Mouse (Mus musculus): ENCODE results near the gene Tspan4. TPM values are rescaled to one million over a fixed set of nuclear protein-coding genes. Genes with fewer than 3 reads are reported as not detected.

The Tspan4 gene
- total RNA-seq, 2 experiments from 2014 or later: 13.1 to 13.7 TPM

DNA sequence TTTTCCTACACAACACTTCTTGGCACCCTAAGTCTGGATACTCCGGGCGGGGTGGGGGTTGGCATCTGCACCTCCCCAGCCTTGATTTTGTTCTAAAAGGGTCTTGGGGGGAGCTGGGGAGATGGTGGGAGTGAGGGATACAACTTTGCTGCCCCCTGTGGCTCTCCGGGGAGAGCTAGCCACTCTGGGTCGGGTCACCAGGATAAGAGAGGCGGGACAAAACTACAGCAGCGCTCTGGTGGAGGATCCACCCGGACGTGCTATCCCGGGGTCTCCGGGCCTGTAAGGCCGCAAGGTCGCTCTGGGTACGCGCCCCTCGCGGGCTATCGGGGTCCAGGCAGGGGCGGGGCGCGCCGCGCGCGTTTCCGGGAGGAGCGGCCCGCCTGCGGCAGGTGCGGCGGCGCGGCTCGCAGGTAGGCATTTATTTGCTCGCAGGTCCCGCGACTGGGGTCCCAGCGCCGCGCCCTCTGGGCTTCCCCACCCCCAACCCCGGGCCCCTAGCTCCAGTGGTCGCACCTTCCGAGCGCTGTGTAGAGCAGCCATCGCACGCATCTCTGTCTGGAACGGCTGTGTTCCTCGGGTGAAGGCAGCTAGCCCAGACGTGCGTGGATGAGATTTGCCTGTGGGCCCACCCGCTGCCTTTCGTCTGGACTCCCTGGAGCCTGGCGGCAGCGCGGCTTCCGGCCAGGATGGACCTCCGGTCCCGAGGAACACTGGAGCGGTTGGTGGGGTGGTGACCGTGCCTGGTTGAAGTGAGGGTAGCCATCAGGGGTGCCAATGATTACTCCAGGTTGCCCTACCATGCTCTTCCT, 13.3 kb upstream of the Tspan4 start:
- no peak for DNase-seq

DNA sequence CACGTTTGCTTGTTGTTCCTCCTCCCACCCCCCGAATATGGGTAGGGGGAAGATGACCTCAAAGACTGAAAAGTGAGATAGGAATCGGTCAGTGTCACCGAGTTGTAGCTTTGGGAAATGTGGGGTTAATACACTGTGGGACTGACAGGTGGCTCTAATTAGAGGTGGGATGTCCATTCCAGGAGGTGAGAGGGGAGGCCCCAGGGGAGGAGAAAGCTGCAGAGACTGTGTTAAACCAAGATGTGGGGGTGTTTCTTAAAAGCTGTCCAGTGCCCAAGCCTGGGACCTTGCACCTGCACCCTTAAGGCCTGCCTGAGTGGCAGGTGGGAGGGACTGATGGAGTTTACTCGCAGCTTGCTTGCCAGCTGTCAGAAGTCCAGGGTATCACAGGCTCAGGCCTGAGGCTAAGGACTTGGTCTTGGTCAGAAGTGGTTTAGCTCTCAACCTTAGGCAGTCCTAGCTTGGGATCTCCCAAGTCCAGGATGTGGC, 12.7 kb upstream of the Tspan4 start:
- no peak for DNase-seq

DNA sequence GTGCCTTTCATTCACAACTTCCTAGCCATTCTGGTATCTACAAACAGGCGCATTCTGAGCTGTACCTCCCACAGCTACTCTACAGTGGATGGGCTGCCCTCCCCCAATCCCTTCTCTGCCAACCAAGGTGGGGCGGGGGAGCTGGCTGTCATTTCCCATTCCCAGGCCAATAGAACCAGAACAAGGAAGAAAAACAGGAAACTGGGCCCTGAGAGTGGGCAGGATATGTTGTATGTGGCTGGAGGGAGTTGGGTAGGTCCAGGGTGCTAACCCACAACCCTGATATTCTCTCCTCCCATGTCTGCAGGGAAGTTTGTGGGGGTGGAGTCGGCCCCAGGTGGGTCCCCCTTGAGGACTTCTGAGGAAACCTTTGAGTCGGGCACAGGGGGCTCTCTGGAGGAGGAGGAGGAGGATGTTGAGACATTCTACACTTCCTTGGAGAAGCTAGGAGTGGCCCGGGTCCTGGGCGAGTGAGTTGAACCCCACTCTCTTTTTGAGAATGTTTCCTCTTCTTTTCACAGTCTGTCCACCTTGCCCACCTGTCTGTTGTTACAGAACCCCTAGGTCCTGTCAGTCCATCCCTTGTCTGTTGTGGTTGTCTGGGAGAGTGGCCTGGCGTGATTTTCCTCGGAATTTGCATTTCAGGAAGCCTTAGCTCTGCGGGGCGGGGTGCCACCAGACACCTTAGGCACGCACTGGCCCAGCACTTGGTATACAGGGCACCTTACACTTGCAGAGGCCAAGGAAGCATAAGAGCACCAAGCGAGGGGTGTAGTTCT, 11.0 kb upstream of the Tspan4 start:
- no peak for DNase-seq

DNA sequence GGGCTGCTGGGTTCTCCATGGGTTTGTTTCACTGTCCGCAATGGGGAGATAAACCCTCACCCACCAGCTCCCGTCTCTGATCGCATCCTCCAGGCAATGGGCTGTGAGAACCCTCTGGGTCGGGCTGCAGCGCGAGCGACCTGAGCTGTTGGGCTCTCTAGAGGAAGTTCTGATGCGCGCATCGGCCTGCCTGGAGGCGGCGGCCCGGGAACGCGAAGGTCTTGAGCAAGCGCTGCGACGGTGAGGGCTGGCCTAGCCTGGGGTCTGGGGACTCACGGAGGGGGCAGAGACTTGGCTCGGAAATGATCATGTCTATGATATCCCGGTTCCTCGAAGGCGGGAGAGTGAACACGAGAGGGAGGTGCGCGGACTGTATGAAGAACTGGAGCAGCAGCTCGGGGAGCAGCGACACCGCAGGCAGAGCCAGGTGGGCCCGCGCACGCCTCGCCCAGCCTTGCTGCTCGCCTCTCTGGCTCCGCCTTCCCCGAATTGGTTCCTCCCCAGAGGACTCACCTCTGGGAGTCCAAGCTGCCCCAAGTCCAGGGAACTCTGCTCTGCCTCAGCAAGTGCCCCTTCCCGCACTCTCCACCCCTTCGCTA, 10.3 kb upstream of the Tspan4 start:
- DNase-seq: no peak

DNA sequence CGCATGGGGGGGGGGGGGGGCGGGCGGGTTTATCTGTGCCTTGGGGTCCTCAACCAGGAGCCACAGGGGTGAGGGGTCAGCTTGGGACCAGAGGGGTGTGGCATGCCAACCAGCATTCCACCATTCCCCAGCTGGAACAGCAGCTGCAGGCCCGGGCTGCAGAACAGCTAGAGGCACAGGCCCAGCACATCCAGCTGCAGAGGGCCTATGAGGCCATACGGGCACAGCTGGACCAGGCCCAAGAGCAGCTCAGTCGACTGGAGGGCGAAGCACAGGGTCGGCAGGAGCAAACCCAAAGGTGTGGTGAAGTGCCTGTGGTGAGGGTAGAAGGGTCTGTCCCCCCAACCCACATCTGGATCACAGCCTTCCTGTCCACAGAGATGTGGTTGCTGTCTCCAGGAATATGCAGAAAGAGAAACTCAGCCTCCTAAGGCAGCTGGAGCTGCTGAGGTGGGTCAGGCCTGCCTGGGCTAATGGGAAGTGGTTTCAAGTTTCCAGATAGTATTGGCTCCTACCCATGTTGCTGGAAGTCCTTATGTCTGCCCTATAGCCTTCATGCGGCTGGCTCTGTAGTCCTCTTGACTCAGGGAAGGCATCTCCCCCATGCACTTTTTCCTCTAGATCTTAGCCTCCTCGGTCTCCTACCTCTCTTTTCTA, 9.5 kb upstream of the Tspan4 start:
- no peak for DNase-seq

DNA sequence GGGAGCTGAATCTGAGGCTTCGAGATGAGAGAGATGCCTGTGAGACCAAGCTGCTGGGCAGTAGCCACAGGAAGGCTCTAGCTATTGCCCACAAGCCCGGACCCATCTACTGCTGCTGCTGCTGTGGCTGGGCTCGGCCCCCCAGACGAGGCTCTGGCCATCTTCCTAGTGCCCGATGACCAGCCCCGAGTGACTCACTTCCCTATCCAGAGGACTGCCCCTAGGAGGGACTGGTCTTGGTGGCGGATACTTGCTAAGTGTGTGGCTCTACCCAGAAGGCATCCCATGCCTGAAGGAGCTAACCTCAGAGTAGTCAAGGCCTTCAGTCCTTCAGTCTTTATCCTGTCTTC, 9.0 kb upstream of the Tspan4 start:
- no peak for DNase-seq

DNA sequence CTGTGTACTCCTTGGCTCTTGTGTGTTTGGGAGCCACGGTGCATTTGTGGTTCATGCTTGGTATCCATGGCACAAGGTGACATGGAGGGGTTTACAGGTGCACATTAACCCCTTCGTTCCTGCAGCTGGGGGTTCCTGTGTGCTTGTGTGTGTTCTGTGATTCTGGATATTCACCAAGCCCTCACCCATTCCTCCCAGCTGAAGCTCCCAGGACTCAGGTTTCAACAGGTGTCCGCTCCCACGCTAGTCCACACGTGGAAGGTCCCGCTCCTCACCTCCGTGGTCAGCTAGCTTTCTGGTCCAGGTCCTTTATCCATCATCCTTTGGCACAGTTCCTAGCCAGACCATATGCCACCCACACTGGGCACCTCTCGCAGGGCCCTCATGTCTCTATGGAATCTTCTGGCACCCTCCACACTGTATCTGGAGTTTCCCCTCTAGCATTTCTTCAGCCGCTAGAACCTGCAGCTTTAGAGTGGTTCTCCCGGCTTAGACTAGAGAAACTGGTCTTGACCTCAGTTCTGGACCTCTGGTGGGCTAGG, 8.4 kb upstream of the Tspan4 start:
- DNase-seq: no peak

DNA sequence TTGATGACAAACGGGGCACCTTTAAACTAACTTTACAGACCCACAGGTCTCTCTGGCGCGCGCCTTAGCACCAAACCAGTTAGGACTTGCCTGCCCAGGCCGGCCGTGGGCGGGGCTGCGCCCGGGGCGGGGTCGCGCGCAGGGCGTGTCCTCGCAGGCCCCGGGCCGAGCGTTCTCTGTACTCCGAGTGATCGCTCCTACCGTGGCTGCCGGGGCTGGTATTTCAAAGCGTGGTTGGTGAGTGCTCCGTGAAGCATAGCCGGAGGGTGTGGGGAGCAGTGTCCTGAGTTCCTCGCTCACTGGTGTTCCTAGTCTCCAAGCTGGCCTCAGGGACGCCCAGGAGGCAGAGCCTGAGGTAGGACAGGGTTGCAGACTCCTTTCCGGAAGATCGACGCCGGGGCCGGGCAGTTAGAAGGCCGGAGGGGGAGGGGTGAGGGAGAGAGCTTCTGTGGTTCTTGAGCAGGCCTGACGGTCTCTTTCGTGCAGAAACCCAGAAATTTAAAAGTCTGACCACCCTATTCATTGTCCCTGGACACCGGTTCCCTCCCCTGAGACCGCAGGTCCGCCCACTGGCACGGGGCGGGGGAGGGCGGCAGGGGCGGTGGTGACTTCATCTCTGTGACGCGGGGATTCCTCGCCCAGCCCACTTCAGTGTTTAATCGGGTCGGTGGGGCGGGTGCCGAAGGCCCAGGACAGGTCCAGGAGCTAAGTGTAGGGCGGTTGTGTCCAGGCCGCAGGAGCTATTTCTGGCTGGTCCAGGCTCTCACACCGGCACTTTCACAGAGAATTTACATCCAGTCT, 7.6 kb upstream of the Tspan4 start, which contains the start of gene Cd151:
Cd151 (plus strand) TSS at position 163 of the 801 bp plus-strand sequence.
- DNase-seq: peak; percentile 61 to 62

DNA sequence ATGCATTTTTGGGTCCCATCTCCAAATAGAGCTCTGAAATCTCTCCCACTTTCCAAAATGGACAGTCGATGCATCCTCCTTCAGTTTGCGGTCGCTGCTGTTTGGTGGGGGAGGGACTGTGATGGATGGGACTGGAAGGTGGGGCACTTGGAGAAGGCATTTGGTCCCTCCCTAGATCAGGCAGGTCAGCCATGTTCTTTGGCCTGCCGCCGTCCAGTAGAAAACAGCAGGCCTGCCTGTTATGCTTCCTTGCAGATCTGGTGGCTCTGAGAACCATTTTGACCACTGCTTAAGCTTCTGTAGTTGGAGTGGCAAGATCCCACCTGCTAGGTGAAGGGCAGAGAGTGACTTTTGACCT, 6.9 kb upstream of the Tspan4 start:
- DNase-seq: no peak

DNA sequence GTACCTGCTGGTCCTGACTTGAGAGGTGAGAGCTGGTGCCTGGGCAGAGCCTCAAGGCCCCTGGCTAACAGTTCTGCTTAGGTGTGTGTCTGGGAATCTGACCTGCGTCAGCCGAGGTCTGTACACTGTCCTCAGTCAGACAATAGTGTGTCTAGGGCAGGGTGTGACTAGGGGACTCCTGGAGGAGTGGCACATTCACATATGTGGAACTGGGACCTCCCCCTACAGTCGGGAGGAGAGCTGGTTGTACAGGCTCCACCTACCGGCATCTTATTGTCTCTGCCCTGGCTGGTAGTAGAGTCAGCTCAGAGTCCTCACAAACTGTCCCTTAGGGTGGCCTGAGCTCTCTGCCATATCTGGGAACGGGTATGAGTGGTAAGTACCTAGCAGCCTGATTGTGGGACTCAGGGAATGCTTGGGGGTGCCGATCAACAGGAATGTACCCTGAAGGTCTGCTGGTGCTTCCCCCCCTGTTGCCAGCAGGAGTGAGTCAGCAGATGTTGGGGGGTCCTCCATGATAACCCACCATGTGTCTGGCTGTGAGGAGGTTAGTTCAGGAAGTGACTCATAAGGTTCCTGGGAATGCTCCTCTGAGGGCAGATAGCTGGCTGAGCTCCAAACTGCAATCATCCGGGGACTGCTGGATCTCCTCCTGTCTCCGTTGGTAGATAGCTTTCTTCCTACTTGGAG, 6.4 kb upstream of the Tspan4 start:
- DNase-seq: peak in 1 of 2 experiments; percentile 57

DNA sequence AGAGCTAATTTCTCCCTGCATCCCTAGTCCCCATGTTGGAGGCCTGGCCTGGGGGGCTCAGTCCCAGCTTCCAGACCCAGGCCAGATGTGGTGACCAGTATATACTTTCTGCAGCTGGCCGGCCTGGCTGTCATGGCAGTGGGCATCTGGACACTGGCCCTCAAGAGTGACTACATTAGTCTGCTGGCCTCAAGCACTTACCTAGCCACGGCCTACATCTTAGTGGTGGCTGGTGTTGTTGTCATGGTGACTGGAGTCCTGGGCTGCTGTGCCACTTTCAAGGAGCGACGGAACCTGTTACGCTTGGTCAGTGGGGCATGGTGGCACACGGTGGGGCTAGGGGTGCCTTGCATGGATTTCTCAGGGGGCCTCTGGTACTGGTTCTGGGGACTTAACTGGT, 5.7 kb upstream of the Tspan4 start:
- DNase-seq: no peak

DNA sequence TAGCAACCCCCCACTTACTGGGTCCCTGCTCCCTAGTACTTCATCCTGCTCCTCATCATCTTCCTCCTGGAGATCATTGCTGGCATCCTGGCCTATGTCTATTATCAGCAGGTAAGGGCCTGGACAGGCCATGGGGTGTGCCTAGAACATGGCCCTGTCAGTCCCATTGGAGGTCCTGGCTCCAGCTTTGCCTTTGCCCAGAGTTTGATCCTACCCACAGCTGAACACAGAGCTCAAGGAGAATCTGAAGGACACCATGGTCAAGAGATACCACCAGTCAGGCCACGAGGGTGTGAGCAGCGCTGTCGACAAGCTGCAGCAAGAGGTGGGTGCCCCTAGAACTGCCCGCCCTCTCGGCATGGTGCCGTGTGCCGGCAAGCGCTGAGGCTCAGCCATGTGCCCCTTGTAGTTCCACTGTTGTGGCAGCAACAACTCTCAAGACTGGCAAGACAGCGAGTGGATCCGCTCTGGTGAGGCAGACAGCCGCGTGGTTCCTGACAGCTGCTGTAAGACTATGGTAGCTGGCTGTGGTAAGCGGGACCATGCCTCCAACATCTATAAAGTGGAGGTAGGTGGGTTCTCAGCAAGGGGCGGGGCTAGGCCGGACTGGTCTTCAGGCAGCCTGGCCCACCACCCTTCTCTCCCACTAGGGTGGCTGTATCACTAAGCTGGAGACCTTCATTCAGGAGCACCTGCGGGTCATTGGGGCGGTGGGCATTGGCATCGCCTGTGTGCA, 5.0 kb upstream of the Tspan4 start:
- DNase-seq: no peak

DNA sequence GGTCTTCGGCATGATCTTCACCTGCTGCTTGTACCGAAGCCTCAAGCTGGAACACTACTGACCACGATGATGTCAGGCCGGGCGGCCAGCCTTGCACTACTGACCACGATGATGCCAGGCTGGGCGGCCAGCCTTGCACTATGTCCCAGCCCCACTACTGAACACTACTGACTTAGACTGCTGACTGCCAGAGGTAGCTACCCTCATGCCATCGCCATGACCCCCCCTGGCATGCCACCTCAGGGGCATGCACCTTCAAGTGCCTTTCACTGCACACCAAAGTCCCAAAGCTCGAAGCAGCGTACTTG, 4.4 kb upstream of the Tspan4 start:
- DNase-seq: no peak

DNA sequence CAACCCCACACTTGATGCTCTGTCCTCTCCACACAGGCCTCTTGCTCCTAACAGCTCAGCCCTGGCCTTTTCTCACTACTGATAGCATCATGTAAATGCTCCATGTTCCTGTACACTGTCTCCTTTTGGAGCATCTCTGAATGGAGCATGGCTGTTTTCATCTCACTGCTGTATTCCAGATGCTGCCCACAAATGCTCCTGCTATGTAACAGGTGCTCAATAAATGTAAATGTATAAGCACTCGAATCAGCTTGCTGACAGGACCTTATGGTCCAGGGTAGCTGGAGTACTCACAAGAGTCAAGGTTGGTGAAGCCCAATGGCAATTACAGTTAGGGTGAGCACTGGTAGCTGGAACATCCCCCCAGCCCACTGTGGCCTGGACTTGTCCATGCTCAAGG, 3.8 kb upstream of the Tspan4 start:
- DNase-seq: no peak

DNA sequence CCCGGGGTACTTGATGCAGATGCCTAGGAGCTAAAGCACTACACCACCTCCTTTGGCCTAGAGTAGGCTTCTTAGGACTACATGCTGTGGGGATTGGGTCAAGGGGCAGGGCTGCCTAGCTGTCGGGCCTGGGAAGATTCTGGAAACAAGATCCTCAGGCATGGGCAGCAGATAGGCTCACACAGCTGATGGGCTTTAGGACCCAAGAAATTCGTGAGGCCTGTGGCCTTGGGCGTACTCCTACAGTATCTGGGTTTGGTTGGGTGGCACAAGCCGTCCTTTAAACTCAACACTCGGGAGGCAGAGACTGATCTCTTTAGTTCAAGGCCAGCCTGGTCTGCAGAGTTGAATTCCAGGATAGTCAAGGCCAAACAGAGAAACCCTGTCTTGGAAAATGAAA, 2.8 kb upstream of the Tspan4 start:
- no peak for DNase-seq

DNA sequence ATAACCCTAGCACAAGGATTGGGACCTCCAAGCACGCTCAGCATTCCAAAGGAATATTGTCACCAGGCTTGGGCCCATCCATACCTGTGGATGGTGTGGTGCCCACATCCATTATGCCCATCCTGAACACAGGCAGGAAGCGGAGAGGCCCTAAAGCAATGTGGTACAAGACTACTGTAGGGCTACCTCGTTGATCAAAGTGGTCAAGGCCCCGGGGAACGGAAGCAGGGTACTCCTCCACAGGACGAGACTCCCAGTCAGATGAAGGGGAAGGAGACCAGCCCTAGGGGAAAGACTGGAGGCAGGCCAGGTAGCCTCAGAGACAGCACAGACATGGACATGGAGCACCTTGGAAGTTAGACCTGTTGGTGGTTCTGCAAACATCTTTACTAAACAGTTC, 2.3 kb upstream of the Tspan4 start:
- DNase-seq: no peak

DNA sequence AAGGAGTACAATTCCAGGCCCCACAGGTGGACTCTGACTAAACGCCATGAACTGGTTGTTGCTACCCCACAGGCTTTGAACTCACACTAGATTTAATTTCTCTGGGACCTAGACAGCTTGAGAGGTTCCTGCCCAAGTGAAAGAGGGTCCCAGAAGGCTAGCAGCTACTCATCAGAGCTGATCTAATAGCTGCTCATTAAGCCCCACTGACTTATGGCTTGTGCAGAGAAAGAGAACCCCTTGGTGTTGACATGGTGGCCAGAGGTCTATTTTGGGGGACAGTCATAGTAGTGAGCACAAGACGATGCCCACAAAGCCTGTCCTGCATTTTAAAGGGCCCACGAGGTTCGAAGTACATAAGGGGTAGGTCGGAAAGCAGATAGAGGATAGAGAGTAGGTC, 880 bp upstream of the Tspan4 start:
- DNase-seq: no peak

DNA sequence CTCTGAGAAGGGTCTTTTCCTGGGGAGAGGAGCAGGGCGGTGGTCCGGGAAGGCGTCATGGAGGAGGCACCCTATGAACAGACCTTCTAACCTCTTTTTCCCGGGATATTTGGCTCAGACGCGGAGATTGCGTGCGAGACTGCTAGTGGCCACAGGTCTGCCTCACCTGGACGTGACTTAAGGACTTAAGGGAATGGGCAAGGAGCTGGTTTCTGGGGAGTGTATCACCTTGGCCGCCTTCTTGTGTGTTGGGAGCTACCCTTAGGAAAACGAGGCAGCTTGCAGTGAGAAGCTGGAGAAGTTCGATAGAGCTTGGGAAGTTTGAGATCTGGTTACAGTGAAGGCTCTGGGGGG, 742 bp downstream of the Tspan4 start:
- no peak for DNase-seq

DNA sequence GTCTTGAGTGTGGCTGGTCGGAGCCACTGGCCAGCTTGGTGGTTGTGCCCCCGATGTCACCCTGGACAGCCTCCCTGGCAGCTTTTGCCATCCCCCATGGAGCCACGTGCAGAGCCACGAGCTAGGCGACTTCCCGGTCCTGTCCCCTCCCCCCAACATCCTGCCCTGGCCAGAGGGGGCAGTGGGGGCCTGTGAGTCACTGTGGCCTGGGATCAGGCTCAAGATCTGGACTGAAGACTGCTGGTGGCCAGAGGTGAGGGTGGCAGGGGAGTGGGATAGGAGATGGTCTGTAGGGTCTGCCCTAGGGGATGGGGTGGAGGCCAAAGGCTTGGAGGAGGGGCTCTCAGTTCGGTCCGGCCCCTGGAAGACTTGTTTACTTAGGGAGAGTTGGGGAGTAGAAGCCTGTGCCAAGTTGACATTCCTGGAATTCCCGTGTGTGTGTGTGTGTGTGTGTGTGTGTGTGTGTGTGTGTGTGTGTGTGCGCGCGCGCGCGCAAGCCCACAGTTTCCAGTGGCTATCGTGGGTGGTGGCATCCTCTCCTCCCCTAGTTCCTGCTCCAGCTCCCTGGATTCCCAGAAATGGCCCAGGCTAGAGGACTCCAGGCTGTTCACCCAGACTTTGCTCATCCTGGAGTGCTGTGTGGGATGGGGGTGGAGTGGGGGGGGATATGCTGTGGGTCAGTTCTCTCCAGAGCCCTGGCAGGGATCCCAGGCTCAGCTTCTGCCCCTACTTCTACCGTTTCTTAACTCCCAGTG, 1.4 kb downstream of the Tspan4 start:
- no peak for DNase-seq

DNA sequence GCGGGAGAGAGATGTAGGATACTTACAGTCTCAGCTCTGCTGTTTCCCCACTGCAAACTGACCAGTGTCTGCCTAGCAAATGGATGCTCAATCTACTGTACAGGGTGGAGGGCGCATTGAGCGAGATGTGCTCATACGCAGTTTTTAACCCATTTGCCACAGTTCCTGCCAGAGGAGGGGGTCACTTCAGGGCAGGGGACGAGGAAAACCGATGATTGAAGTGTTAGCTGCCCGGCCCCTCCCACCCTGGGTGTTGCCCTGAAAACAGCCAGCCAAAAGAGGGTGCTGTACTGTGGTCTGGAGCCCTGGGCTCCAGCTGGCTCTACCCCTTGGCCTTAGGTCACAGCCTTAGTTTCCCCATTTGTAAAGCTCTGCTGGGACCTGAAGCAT, 1.9 kb downstream of the Tspan4 start:
- no peak for DNase-seq

Data from layer of hippocampus, postnatal 36 days (tissue).